Mouse (Mus musculus) megakaryocyte, embryonic 14.5 days (primary cell): ENCODE results near the gene Gpr183.

ENCODE experiments used
- FLI1 ChIP-seq: IDR thresholded peaks from 2 replicates; pipeline ENCODE4 v1.6.1; 2012; ENCODE audit warnings: low read length, inconsistent platforms, mixed read lengths
- GATA1 ChIP-seq: IDR thresholded peaks from 3 replicates; pipeline ENCODE4 v1.6.1; 2012; ENCODE audit warnings: mixed read lengths, low read length, inconsistent platforms, borderline replicate concordance

DNA sequence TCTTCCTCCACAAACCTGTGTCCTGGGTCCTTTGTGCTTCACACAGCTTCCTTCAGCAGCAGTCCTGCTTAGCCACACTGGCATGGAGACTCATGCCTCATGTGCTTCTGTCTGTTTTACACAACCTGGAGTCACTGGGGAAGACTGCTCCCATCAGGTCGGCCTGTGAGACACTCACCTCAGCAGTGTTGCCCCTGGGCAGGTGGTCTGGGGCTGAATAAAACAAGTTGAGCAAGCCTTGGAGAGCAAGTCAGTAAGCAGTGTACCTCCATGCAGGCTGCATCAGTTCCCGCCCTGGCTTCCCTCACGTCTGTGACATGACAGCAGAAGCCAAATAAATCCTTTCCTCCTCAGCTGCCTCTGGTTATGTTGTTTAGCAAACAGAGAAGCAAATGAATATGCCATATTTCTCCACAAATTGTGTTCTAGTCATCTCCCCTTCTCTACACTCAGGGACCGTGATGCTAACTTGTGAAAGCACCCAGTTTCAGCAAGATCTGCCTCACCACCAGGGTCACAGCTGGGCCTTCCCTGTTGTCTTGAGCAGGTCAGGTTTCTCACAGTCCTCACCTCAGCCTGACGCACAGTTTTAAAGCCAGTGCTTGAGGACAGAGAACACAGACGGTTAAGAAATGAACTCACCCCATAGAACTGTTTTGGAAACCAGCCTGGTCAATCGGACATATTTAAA, 30.9 kb downstream of the Gpr183 start:
- TF ChIP-seq FLI1 (no peak), GATA1 (no peak)
